Mouse (Mus musculus) kidney, embryonic 14.5 days (tissue): ENCODE data around the gene Hoxa13. TPM values are rescaled to one million over a fixed set of nuclear protein-coding genes. Genes with fewer than 3 reads are reported as not detected.
A peak's percentile ranks its signal among the peaks of the same experiment; 100 is the strongest.

ENCODE experiments used
- ATAC-seq: fragments of 200-750 bp; cut with Nextera tagmentation; 2 replicates; pipeline ENCODE4 v1.8.0; 2017; ENCODE audit warnings: moderate number of reproducible peaks, mild to moderate bottlenecking, moderate TSS enrichment, moderate library complexity; ENCODE audit not compliant: low FRiP score, low TSS enrichment
- H3K27ac ChIP-seq: fragments of 300-500 bp; sonication (generic); 2 replicates; pipeline ENCODE4 v1.5.1; 2014; ENCODE audit warnings: low read depth, mild to moderate bottlenecking, low read length, moderate library complexity, mixed read lengths
- H3K27me3 ChIP-seq: fragments of 300-500 bp; sonication (generic); 2 replicates; pipeline ENCODE4 v1.6.1; 2014; ENCODE audit warnings: mild to moderate bottlenecking, low read length; ENCODE audit not compliant: control insufficient read depth, insufficient read depth
- H3K36me3 ChIP-seq: fragments of 300-500 bp; sonication (generic); 2 replicates; pipeline ENCODE4 v1.6.1; 2014; ENCODE audit warnings: low read length, mixed read lengths; ENCODE audit not compliant: control insufficient read depth, insufficient read depth
- H3K4me1 ChIP-seq: fragments of 300-500 bp; sonication (generic); 2 replicates; pipeline ENCODE4 v1.6.1; 2014; ENCODE audit warnings: low read length, mixed read lengths; ENCODE audit not compliant: control insufficient read depth, insufficient read depth
- H3K4me2 ChIP-seq: fragments of 300-500 bp; sonication (generic); replicated peaks from 2 replicates; pipeline ENCODE4 v1.6.1; 2014; ENCODE audit warnings: low read depth, mild to moderate bottlenecking, low read length
- H3K4me3 ChIP-seq: fragments of 300-500 bp; sonication (generic); 2 replicates; pipeline ENCODE4 v1.5.1; 2014; ENCODE audit warnings: mild to moderate bottlenecking, low read length
- H3K9ac ChIP-seq: fragments of 300-500 bp; sonication (generic); 2 replicates; pipeline ENCODE4 v1.6.1; 2014; ENCODE audit warnings: low read depth, mild to moderate bottlenecking, low read length, moderate library complexity
- H3K9me3 ChIP-seq: fragments of 300-500 bp; sonication (generic); 2 replicates; pipeline ENCODE4 v1.6.1; 2016; ENCODE audit warnings: low read length; ENCODE audit not compliant: control insufficient read depth
- WGBS: fragments of 180-500 bp; shearing (Covaris S2); extraction: QIAGEN DNeasy Blood & Tissue Kit; methylation state at CpG from one replicate; pipeline ENCODE4 v1.1.7; 2014; 5-methylcytosine and 5-hydroxymethylcytosine counted together
- polyA plus RNA-seq: library from polyadenylated mRNA; unstranded; fragments of >200 nt; fragmentation: Nextera tagmentation; extraction: Ambion mirVana; gene quantifications from 2 replicates; pipeline ENCODE4 v1.2.1, GENCODE M21; 2014

The Hoxa13 gene
- not detected in 2 replicates for polyA plus RNA-seq

DNA sequence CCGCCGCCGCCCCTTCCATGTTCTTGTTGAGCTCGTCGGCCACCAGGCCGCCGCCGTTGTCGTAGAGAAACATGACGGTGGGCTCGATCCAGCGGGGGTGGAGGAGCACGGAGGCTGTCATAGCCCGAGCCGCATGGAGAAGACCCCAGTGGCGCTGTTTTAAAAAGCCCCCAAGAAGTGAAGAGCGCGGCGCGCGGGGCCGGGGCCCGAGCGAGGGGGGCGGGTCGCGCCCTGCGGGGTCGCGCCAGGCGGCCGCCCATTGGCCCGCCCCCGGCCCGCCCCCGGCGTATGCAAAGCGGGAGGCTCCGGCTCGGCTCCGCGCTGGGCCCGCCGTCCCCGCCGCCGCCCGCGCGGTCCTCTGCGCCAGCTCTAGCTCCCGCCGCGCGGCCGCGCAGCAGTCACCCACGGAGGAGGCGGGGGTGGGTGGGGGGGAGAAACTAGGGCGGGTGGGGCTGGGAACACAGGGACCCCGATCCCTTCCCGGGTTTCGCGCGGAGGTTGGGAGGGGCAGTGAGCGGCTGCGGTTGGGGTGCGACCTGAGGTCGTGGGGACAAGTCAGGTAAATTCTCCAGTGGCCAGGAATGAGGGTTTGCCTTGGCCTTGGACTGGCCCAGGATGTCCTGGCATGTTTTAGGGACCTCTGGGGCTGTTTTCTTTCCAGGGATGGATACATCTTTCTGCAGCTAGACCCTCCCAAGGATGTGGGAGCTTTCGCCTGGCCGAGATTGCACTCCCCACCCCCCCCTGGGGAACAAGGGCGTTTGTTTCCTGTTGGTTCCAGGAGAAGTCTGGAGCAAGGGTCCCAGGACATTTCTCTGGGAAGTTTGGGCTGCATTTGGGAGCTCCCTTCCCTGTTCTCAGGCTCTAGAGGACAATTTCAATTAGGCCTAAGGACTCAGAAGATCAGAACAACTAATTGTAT lies at the start of gene Hoxa13:
TSS of gene Hoxa13 (minus strand) at position 227 of the 922 bp plus-strand sequence.
- peak; percentile 84 for ATAC-seq
- Histone ChIP-seq H3K9me3 (no peaks in the 10 kb centered on the region), H3K27me3 (peaks cover 84% of the 10 kb centered on the region), H3K27ac (no peak within 1 kb of the TSS), H3K9ac (peak within 1 kb of the TSS; percentile 28; the same call in 1 of the 2 replicates), H3K4me1 (peaks cover 4% of the 10 kb centered on the region; the same call in 1 of the 2 replicates), H3K36me3 (no peaks in the 10 kb centered on the region), H3K4me2 (peak within 1 kb of the TSS; percentile 68), H3K4me3 (peak within 1 kb of the TSS; percentile 39)
- WGBS = under 1% methylated on average over 47 of the region's 72 CpGs

DNA sequence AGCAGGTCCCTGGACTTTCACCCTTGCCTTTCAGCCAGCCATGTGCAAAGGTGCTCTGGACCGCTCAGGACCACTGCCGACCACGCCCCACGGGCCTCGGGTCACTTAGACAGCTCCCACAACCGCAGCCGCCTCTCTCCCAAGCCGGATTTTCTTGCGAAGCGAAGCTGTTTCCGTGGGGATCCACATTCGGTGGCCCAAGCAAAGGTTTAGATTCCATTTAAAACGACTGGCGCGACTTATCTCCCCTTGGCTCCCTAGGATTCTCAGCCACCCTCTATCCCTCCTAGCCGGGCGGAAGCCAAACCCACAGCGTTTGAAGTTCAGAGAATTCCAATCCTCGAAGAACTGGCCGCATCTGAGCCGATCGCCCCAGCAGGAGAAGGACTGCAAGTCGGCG lies 49.7 kb upstream of the Hoxa13 start:
- no peak overlapping the region for H3K4me2 ChIP-seq
- H3K27me3 ChIP-seq = peaks cover 85% of the 10 kb centered on the region
- H3K4me3 ChIP-seq = no peak overlapping the region
- H3K4me1 ChIP-seq = peaks cover 8% of the 10 kb centered on the region
- no peak for ATAC-seq
- no peak overlapping the region for H3K9ac ChIP-seq
- no peaks in the 10 kb centered on the region for H3K9me3 ChIP-seq
- WGBS = 1% methylated on average over 24 of the region's 24 CpGs
- H3K36me3 ChIP-seq = no peaks in the 10 kb centered on the region
- no peak overlapping the region for H3K27ac ChIP-seq

DNA sequence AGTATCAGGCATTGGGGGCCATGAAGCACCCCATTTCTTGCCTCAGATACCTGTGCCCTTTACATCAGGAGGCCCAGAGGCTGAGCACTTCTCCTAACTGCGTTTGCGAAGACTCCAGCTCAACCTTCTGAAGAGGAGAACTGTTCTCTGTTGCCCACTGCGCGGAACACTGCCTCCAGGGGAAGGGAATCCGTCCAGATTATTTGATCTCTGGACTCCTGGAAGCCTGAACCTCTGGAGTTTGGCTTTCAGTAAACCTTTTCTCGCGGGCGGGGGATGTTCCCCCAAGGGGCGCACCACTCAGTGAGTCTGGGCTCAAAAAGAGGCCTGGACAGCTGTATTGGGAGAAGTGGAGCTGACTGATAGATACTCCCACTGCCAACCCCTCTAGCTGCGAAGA lies 49.1 kb upstream of the Hoxa13 start:
- Histone ChIP-seq H3K27me3 (peaks cover 82% of the 10 kb centered on the region), H3K4me2 (no peak overlapping the region), H3K36me3 (no peaks in the 10 kb centered on the region), H3K9me3 (no peaks in the 10 kb centered on the region), H3K27ac (no peak overlapping the region), H3K4me1 (peaks cover 8% of the 10 kb centered on the region), H3K4me3 (no peak overlapping the region), H3K9ac (no peak overlapping the region)
- WGBS = 34% methylated on average over 10 of the region's 10 CpGs
- no peak for ATAC-seq

DNA sequence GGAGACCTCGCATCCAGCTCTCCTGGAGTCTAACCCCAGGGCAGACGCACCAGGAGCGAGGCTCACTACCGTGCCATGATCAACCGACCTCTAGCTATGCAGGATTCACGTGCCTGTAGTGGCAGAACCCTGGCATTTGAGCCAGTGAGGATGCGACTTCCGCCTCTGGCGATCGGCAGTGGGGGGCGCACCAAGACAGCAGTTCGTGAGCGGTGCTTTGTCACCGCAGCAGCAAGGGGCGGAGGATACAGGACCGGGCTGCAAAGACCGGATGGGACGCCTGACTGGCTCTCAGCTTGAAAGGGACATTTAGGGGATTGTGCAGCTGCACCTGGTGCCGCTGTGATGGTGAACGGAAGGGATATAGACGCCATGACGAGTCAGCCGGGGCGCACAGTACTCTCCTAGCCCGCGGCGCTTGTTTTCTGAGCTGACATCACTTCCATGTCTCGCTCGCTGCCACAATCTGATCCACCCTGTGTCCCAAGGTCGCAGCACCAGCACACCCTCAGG lies 45.3 kb upstream of the Hoxa13 start:
- no peaks in the 10 kb centered on the region for H3K36me3 ChIP-seq
- under 1% methylated on average over 30 of the region's 30 CpGs for WGBS
- H3K9me3 ChIP-seq = no peaks in the 10 kb centered on the region
- H3K4me3 ChIP-seq = peak overlapping the region; percentile 38
- H3K4me2 ChIP-seq = peak overlapping the region; percentile 65
- peaks cover 55% of the 10 kb centered on the region for H3K27me3 ChIP-seq
- peak; percentile 88 for ATAC-seq
- peak overlapping the region; percentile 32; the same call in 1 of the 2 replicates for H3K9ac ChIP-seq
- no peak overlapping the region for H3K27ac ChIP-seq
- no peaks in the 10 kb centered on the region for H3K4me1 ChIP-seq

DNA sequence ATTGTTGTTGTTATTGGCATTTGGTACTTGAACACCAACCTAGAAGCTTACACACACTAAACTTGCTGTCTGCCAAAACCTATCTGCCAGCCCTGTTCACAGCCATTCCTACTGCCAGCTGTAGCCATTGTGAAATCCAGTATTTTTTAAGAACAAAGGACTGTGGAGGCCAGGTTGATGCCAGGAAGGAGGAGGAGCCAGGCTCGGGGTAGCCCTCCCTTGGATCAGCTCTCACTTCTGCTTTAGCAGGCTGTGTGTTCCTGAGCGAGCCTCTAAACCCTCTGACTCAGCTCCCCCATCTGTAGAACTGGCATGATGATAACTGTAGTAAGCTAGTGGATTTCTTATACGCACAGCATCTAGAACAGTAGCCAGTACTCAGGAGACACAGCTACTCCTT lies 42.7 kb upstream of the Hoxa13 start:
- 64% methylated on average over 3 of the region's 3 CpGs for WGBS
- H3K9ac ChIP-seq = no peak overlapping the region
- H3K27me3 ChIP-seq = peaks cover 32% of the 10 kb centered on the region
- H3K9me3 ChIP-seq = no peaks in the 10 kb centered on the region
- no peak overlapping the region for H3K4me3 ChIP-seq
- no peaks in the 10 kb centered on the region for H3K4me1 ChIP-seq
- no peaks in the 10 kb centered on the region for H3K36me3 ChIP-seq
- ATAC-seq = no peak
- no peak overlapping the region for H3K27ac ChIP-seq
- no peak overlapping the region for H3K4me2 ChIP-seq

DNA sequence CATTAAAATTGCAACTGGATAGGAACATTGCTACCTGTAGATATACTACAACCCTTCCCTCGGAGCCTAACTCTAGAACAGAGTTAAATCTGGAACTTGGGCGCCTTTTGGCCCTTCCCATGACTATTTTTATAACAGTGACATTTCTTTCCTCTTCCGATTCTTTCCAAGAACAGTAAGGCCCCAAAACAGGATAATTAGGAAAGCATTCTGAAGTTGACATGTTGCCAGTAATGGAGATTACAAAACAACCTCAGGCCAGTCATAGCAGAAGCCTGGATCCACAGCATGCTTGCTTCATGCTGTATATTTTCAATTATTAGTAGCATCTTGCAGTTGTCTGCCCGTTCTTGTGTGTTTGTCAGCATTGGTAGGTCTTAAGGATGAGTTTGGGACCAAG lies 40.1 kb upstream of the Hoxa13 start:
- H3K4me1 ChIP-seq = no peaks in the 10 kb centered on the region
- no peak overlapping the region for H3K9ac ChIP-seq
- no peak overlapping the region for H3K27ac ChIP-seq
- ATAC-seq = no peak
- peaks cover 9% of the 10 kb centered on the region; the same call in 1 of the 2 replicates for H3K27me3 ChIP-seq
- no peaks in the 10 kb centered on the region for H3K9me3 ChIP-seq
- no peak overlapping the region for H3K4me2 ChIP-seq
- H3K36me3 ChIP-seq = no peaks in the 10 kb centered on the region
- WGBS = 82% methylated on average over 4 of the region's 4 CpGs
- H3K4me3 ChIP-seq = no peak overlapping the region

DNA sequence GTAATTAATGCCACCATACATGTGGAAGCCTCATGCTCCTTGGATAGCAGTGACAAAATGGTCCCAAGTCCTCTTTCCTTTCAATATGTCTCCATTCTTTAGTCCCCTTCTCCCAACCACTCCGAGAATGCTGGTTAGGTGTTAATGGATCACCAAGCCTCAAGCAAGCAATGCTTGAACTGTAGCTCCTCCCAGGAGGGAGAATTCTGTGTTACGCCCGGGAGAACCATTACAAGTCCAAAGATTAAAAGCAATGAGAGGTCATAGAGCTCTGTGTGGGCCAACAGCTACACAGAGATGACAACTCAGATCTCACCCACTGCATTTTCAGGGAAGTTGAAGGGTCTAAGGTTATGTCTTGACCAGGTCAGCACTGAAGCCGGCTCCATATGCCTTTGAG lies 37.8 kb upstream of the Hoxa13 start:
- Histone ChIP-seq H3K9ac (no peak overlapping the region), H3K36me3 (no peaks in the 10 kb centered on the region), H3K4me2 (no peak overlapping the region), H3K4me1 (no peaks in the 10 kb centered on the region), H3K9me3 (no peaks in the 10 kb centered on the region), H3K27me3 (peaks cover 4% of the 10 kb centered on the region; the same call in 1 of the 2 replicates), H3K4me3 (no peak overlapping the region), H3K27ac (no peak overlapping the region)
- 66% methylated on average over 4 of the region's 4 CpGs for WGBS
- ATAC-seq = no peak

DNA sequence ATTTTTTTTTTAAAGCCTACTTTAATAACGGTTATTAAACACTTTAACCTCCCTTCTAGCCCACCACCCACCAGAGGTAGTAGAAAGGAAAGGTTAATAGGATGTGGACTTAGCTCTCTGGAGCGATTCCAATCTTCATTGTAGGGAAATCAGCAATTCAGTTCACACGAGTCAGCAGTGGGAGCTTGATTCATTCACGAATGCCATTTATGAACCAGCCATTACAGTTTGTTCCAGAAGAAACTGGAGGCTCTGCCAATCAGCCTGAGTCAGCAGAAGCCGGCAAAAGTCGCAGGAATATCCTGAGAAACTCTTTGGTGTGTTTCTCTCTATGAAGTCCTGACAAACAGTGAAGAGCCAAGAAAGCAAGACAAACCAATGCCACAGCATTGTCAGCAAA lies 33.9 kb upstream of the Hoxa13 start:
- no peak for ATAC-seq
- H3K9ac ChIP-seq = no peak overlapping the region
- H3K4me2 ChIP-seq = no peak overlapping the region
- H3K4me3 ChIP-seq = no peak overlapping the region
- no peaks in the 10 kb centered on the region for H3K36me3 ChIP-seq
- 83% methylated on average over 6 of the region's 6 CpGs for WGBS
- H3K27me3 ChIP-seq = peaks cover 30% of the 10 kb centered on the region
- no peak overlapping the region for H3K27ac ChIP-seq
- 0 out of 2 replicates have a peak, but pooled peaks cover 4% of the 10 kb centered on the region for H3K4me1 ChIP-seq
- no peaks in the 10 kb centered on the region for H3K9me3 ChIP-seq

DNA sequence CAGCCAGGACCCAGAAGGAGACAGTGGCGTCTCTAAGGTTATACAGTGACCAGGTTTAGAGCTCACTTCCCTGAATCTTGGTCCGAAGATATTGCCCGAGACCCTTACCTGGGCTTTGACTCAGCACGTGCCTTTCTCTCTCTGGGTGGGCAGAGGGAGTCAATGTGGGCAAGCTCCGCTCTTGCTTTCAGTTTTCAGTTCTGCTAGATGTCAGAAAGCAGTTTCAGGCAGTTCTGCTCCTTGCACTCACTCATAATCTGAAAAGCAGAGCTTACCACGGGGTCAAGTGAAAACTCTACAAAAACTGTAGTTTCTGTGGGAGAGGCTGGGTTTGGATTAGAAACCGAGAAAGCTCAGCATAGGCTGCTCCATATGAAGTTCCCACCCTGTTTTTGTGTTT lies 31.6 kb upstream of the Hoxa13 start:
- Histone ChIP-seq H3K36me3 (no peaks in the 10 kb centered on the region), H3K4me2 (no peak overlapping the region), H3K4me1 (0 out of 2 replicates have a peak, but pooled peaks cover 4% of the 10 kb centered on the region), H3K9ac (no peak overlapping the region), H3K27me3 (peaks cover 38% of the 10 kb centered on the region), H3K9me3 (no peaks in the 10 kb centered on the region), H3K27ac (no peak overlapping the region), H3K4me3 (no peak overlapping the region)
- ATAC-seq = no peak
- 70% methylated on average over 7 of the region's 7 CpGs for WGBS
